Mouse (Mus musculus) gastrocnemius, adult 8-10 months (tissue): ENCODE results near the gene Hsh2d. TPM values are rescaled to one million over a fixed set of nuclear protein-coding genes. Genes with fewer than 3 reads are reported as not detected.

Experiments used
- DNase-seq, 2 experiments: peaks; one replicate each; pipeline ENCODE4 v3.0.0; 2022; ENCODE audit warnings: low spot score in 2 of 2
- total RNA-seq, 4 experiments: library from RNA; stranded (reverse); gene quantifications; 2 replicates each; pipeline ENCODE4 v1.2.4; 2022

The Hsh2d gene
- total RNA-seq, result not detected

DNA sequence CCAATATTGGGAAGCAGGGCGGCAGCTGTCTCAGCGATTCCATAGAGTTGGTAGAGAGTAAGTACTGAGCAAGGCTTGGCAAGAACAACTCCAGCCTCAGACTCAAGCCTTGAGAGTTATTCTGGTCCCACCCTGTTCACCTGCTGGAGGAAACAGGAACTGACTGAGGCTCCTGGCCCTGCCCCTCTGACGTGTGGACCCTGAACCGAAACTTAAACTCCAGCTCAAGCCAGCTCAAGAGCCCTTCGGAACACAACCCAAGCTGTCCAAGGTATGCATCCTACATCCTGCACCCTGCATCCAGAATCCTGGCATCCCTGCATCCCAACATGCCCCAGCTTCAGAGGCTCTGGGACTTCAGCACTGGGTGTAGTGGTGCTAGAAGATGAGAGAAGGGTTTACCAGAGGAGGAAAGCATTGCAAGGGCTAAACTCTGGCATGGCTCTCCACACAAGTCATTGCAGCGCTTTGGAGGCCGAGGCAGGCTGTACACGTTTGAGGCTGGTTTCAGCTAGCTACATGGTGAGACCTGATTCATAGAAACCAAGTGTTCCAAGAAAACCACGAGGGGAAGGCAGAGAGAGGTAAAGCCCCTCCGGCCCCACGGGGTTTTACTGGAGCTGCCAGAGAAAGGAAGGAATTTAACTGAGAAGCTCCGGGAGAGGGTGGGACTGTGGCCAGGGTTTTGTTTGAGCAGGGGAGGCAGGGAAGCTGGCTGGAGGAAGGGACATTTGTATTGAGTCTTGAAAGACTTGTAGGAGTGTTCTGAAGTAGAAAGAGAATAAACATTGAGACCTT is at the start of gene Hsh2d:
Hsh2d (plus strand) TSS at position 222 of the 798 bp plus-strand sequence.
- DNase-seq, result no peak

- DNase-seq, result no peak
Observed at GRCm38 (mm10) chr8:72143256-72143824, 46.1 kb upstream of the Hsh2d start.

DNA sequence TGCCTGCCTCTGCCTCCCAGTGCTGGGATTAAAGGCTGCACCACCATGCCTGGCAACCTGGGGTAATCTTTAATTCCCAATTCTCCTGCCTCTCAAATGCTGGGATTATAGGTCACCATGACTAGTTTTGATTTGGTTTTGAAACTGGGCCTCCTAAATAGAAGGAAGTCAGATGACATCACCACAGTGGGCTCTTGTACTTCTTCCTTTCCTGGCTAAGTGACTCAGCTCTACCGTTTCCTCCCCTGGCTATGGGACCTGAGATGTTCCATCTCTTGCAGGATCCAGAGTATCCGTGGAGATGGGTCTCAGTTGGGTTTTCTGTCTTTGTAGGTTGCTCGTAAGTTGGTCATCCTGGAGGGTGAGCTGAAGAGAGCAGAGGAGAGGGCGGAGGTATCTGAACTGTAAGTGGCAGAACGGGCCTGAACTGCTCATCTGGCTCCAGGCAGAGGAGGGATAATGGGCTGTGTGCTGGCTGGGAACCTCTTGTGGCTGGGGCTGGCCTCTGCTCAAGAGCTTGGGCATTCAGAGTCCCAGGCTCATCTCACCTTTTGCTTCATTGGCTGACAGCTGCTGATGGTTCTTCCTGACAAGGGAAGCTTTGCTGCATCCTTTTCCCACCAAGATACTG is 45.0 kb upstream of the Hsh2d start:
- DNase-seq, result no peak

- DNase-seq, result no peak
Observed at GRCm38 (mm10) chr8:72145511-72145910, 43.9 kb upstream of the Hsh2d start.

DNA sequence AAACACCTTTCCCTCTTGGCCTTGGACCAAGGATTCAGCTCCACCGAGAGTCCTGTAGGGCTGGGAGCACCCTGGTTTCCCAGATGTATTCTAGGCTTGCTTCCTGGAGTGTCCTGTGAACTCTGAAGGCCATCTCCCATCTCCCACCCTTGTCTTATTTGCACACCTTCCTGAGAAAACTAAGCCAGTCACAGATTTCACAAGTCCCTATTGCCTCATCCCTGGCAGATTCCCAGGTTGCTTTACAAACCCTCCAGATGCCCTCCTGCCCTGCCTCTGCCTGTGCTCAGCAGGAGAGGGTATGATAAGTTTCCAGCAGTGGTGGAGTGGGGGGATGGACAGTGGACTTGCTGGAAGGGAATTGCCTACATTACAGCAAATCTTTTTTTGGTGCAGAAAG is 43.4 kb upstream of the Hsh2d start:
- no peak for DNase-seq

GRCm38 (mm10) chr8:72146556-72146955 is 42.9 kb upstream of the Hsh2d start:
- no peak for DNase-seq

DNA sequence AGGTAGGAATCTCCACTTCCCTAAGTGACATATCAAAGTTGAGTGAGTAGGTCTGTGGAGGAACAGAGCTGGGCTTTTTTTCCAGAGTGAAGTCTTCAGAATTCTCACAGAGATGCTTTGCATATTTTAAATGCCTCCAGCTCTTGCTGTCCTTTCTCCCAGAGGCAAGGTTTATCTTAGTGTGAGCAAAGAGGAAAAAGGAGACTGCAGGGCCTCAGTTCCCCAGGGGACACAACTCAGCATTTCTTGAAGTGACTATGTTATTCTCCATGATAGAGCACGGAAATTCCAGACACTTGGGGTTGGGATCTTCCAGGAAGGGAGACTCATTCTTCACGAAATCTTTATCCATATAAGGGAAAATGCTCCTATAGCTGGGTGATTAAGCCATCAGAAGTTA is 42.2 kb upstream of the Hsh2d start:
- DNase-seq, result no peak

DNA sequence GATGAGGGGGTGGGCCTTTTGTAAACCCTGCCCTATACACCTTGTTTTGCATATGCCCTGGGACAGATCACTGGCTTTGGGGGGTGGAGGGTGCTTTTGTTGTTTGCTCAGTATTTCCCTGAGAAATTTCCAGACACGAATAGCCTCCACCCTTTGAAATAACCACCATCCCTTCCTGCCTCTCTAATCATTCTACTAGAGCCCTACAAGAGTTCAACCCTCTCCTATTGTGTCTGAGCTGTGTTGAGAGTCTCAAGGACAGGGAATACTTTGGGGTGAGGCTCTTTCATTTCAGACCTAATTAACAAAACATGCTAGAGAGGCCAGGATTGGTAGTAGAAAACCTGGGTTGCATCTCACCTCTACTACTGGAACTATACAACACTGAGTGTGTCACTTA is 40.4 kb upstream of the Hsh2d start:
- no peak for DNase-seq

DNA sequence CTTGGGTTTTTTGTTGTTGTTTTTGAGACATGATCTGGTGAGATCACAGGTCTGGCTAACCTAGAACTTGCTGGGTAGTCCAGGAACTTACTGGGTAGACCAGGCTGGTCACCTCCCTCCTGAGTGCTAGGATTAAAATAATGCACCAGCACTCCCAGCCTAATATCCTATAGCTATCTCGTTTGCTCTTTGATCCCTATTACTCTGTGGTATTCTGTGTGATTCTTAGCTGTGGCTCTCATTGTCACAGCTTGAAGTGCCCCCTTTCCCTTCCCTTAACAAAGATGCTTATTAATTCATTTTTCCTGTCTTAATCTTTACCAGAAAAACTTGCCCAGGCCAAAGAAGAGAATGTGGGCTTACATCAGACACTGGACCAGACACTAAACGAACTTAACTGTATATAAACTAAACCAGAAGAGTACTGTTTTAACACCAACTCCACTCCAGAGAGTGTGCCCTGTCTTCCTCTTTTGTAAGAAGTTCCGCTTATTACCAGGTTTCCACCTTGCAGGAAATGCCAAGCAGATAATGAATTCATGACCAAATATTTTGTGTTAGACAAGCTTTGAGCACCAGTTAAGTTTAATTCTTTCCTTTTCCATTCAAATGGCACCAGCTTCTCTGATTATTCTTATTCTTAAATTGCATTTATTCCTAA is 37.9 kb upstream of the Hsh2d start:
- DNase-seq, result no peak

- DNase-seq, result no peak
Observed at GRCm38 (mm10) chr8:72153382-72153781, 36.1 kb upstream of the Hsh2d start.

DNA sequence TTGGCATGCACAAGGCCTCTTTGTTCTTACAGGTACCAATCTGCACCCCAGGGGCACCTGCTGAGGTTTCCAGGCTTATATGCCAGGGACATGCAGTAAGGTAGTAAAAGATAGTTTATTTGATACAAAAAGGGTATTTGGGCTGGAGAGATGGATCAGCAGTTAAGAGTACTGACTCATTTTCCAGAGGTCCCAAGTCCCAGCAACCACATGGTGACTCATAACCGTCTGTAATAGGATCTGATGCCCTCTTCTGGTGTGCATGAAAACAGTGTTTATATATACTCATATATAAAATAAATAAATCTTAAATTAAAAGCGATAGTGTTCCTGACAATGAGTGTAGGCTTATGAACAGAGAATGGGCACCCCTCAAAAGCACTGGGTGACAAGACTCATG is 31.3 kb upstream of the Hsh2d start:
- DNase-seq, result no peak

- no peak for DNase-seq
Observed at GRCm38 (mm10) chr8:72158726-72159125, 30.7 kb upstream of the Hsh2d start.

DNA sequence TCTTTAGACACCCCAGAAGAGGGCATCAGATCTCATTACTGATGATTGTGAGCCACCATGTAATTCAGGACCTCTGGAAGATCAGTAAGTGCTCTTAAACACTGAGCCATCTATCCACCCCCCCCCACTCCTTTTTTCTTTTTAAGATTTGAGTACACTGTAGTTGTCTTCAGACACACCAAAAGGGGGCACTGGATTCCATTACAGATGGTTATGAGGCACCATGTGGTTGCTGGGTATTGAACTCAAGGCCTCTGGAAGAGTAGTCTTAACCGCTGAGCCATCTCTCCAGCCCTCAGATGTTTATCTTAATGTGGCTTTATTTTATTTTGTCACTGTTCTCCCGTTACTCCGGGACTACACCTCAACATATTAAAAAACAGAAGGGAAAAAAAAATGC is 29.4 kb upstream of the Hsh2d start:
- DNase-seq, result no peak

DNA sequence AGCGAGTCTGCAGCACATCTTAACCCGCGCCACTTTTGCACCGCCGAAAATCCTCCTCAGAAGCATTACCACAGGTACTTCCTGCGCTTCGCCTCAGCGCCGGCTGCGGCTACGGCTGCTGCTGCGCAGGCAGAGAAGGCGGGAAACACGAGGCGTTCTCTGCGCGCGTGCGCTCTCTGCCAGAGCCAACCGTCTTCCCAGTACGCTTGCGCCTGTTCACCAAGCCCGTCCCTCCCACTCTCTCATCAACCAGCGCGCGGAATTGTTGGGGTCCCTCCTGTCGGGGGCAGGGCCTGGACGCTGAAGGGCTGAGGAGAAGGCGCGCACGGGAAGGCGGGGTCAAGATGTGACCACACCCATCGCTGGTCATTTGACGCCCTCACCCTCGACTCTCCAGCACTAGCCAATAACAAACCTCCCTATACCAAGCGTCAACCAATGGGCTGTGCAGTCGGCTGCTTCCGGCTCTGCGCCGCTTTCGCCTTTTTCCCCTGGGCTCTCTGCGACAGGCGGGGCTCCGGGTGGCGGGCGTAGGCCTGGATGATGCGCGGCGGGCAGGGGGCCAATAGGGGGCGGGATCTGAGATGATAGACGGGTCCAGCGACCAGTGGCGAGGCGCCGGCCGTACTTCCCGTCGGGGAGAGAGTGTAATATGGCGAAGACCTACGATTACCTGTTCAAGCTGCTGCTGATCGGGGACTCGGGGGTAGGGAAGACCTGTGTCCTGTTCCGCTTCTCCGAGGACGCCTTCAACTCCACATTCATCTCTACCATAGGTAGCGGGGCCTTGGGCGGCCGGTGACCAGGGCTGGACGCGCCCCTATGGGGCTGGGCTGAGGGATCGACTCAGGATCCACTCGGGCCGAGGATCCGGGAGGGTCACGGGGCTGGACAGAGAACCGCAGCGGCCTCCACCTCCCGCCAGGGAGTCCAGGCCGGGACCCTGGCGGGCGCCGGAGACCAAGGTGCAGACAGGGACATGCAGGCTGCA is 28.4 kb upstream of the Hsh2d start, which contains the start of gene Rab8a:
Rab8a (plus strand) TSS at position 494 of the 991 bp plus-strand sequence.
- DNase-seq, result peak; percentile 98 to 99

GRCm38 (mm10) chr8:72162821-72163220 is 26.6 kb upstream of the Hsh2d start:
- no peak for DNase-seq

DNA sequence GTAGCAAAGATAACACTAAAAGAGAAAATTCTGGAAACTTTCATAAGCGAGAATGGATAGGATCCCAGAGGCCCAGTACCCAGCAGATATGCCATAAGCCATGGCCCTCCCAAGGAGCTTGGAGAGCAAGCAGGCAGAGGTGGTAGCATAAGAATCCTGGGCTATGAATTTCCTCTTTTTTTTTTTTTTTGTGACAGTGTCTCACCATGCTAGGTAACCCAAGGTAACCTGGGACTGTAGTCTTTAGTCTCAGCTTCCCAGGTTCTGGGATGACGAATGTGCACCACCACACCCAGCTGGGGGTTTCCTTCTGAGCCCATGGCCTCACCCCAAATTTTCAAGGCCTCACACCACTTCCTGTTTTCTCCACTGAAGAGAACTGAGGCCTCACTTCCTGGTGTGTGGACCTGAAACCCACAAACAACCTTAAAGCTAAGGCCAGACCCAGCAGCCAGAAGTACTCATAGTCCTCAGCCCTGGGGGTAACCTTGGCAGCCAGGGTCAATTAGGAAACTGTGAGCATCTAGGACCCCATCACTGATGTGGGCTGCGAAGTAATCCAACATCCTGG is 20.3 kb upstream of the Hsh2d start:
- DNase-seq, result no peak

- DNase-seq, result no peak
Observed at GRCm38 (mm10) chr8:72169681-72170249, 19.7 kb upstream of the Hsh2d start.

DNA sequence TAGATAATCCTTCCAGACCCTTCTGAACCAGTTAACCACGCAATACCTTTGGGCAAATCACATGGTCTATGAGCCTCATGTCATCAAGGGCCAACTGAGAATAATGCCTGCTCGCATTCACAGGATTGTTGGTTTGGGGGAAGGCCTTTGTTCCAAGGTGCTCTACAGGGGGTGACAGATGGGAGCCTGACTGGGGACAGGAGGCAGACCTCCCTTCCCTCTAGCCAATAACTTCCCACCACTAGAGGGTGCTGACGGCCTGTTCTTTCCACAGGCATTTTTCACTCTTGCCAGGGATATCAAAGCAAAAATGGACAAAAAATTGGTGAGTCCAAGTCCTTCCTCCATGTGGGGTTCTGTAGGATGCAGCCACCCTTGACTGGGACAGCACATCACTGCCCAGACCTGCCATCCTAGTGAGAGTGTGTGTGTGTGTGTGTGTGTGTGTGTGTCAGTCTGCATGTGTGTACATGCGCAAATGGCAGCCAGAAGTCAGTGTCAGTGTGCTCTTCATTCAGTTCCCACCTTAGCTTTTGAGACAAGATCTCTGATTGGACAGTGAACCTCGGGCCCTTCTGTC is 12.0 kb upstream of the Hsh2d start:
- DNase-seq, result peak; percentile 29 to 41

DNA sequence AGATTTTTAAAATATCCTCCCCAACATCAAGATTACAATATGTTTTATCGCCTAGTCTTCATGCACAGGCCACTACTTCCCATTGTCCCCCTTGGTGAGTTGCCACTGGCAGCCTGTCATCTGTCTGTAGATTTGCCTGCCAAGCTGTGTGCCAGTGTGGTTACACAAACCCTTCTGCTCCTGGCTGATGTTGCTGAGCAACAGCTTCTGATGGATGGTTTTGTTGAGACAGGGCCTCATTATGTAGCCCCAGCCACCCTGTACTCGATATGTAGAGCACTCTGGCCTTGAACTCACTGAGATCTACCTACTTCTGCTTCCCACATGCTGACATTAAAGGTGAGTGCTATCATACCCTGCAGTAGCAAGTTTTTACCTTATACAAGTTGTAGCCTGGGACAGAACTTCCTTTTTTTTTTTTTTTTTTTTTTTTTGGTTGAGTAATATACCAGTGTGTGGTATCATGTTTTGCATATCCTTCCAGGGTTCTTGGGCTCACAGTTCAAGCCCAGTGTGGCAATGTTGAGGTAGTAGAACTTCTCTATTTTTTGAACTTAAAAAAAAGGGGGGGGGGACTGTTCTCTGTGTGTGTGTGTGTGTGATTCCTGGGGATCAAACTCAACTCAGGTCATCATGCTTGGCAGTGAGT is 5.8 kb upstream of the Hsh2d start:
- no peak for DNase-seq
